21 mouse cellular contexts compared by ENCODE assay signal in the genomic region with DNA sequence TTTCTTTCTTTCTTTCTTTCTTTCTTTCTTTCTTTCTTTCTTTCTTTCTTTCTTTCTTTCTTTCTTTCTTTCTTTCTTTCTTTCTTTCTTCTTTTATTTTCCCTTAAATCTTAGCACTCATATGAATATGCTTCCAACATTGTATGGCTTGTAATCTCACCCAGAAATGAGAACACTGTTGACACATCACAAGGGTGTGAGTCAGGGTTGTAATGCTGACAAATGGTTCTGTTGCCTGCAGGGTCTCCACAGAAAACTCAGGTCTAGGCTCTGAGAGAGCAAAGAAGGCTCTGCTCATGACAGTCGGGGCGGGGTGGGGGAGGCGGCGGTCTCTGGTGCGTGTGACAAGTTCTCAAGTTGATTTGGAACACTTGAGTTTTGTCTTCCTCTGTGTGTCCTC. TPM values are rescaled to one million over a fixed set of nuclear protein-coding genes. Genes with fewer than 3 reads are reported as not detected.
DNase-seq lines count a peak whose midpoint lies in the region; ATAC-seq lines count a peak whose summit lies in the region.
"Had no signal": no experiment of that assay in that cellular context is flagged by ENCODE, and none has a peak within 500 bp of the region (broad histone marks: within the 10 kb centered on the region; RNA-seq: fewer than 3 reads in every experiment).

No protein-coding gene starts in this region.

- no peak overlapping the region for H3K4me3 ChIP-seq in midbrain, embryonic 13.5 days (replicated peaks)
- H3K4me3 ChIP-seq: embryonic facial prominence, embryonic 10.5 days; embryonic facial prominence, embryonic 12.5 days; forebrain, embryonic 13.5 days; forebrain, embryonic 15.5 days had no signal

- H3K27me3 ChIP-seq in midbrain, embryonic 13.5 days = no peaks in the 10 kb centered on the region
- H3K27me3 ChIP-seq: embryonic facial prominence, embryonic 12.5 days; forebrain, embryonic 13.5 days; forebrain, embryonic 15.5 days; Patski had no signal

- H3K4me2 ChIP-seq in midbrain, embryonic 13.5 days (replicated peaks) = no peak overlapping the region
- H3K4me2 ChIP-seq: embryonic facial prominence, embryonic 12.5 days; forebrain, embryonic 13.5 days; forebrain, embryonic 15.5 days had no signal

- peak; percentile 12 for DNase-seq in kidney, postnatal 14 days
- no peak for DNase-seq in kidney, adult 9 months
- DNase-seq in 3134 (ENCODE audit: extremely low read depth, insufficient read length, low spot score) (peak; percentile 18), 3T3-L1 (ENCODE audit: low read depth, low spot score) (peak; percentile 66)
- no peak for DNase-seq in left cerebral cortex, adult 9 months (ENCODE audit: low spot score in 2 of 2)
- DNase-seq: adrenal gland, adult 8-10 months; adrenal gland, postnatal 14 days; adrenal gland, postnatal 36 days; cerebellum, adult 11-12 months; cerebellum, adult 2 months; cerebellum, adult 9-10 months; cerebellum, postnatal 10 days; cerebellum, postnatal 25 days; forebrain, postnatal 0 days had no signal

- ATAC-seq in midbrain, embryonic 13.5 days = no peak
- ATAC-seq: activated CD4-positive, CD25-positive, alpha-beta regulatory T cell, adult 4 months; forebrain, embryonic 13.5 days; forebrain, embryonic 15.5 days; forebrain, postnatal 0 days; Patski had no signal

- WGBS in midbrain, embryonic 13.5 days = 77% methylated on average over 5 of the region's 5 CpGs

- H3K27ac ChIP-seq in midbrain, embryonic 13.5 days = no peak overlapping the region
- H3K27ac ChIP-seq: embryonic facial prominence, embryonic 10.5 days; embryonic facial prominence, embryonic 12.5 days; forebrain, embryonic 13.5 days; forebrain, embryonic 15.5 days had no signal

- H3K36me3 ChIP-seq in midbrain, embryonic 13.5 days = no peaks in the 10 kb centered on the region
- H3K36me3 ChIP-seq: embryonic facial prominence, embryonic 10.5 days; embryonic facial prominence, embryonic 12.5 days; forebrain, embryonic 15.5 days had no signal

- H3K9me3 ChIP-seq in midbrain, embryonic 13.5 days = no peaks in the 10 kb centered on the region
- H3K9me3 ChIP-seq: embryonic facial prominence, embryonic 12.5 days; forebrain, embryonic 13.5 days; forebrain, embryonic 15.5 days had no signal

- H3K9ac ChIP-seq in midbrain, embryonic 13.5 days (replicated peaks) = no peak overlapping the region
- H3K9ac ChIP-seq: embryonic facial prominence, embryonic 12.5 days; forebrain, embryonic 13.5 days; forebrain, embryonic 15.5 days; forebrain, postnatal 0 days had no signal

- peaks cover 7% of the 10 kb centered on the region; the same call in 1 of the 2 replicates for H3K4me1 ChIP-seq in midbrain, embryonic 13.5 days (replicated peaks)
- H3K4me1 ChIP-seq: forebrain, embryonic 15.5 days had no signal

RNA-seq across cellular contexts. Expression of a gene that starts 17.9 kb away (rescaled TPM):
- 32.3 and 35.4 TPM in 2 replicates for polyA plus RNA-seq in midbrain, embryonic 13.5 days (2015; fragmentation: Nextera tagmentation; extraction: Ambion mirVana)

RNA-seq across cellular contexts. Expression of a gene that starts 18.7 kb away (rescaled TPM):
- 1.8 and 2.6 TPM in 2 replicates for polyA plus RNA-seq in midbrain, embryonic 13.5 days (2015; fragmentation: Nextera tagmentation; extraction: Ambion mirVana)
- polyA plus RNA-seq: activated CD4-positive, CD25-positive, alpha-beta regulatory T cell, adult 4 months had no signal

Comparison
In these comparisons a context has a peak if more than half of its experiments do, and no peak if none do; other contexts are left out.
1. DNase-seq: peak in kidney, postnatal 14 days (single experiment), 3134 (single experiment) and 3T3-L1 (single experiment); none in kidney, adult 9 months (single experiment) and left cerebral cortex, adult 9 months (0 of 2).